Mouse (Mus musculus) liver, postnatal 0 days (tissue): Measurements from ENCODE around the gene Rps19. TPM values are rescaled to one million over a fixed set of nuclear protein-coding genes. Genes with fewer than 3 reads are reported as not detected.
A peak's percentile ranks its signal among the peaks of the same experiment; 100 is the strongest.

Experiments
- ATAC-seq: fragments of 200-750 bp; cut with Nextera tagmentation; 2 replicates; pipeline ENCODE4 v1.8.0; 2017; ENCODE audit warnings: mild to moderate bottlenecking, moderate library complexity
- DNase-seq: peaks from one replicate; pipeline ENCODE4 v3.0.0-alpha.2; 2016
- H3K27ac ChIP-seq: fragments of 300-500 bp; sonication (generic); 2 replicates; pipeline ENCODE4 v1.5.1; 2014; ENCODE audit warnings: antibody characterized with exemption, moderate library complexity, mild to moderate bottlenecking, low read depth
- H3K27me3 ChIP-seq: fragments of 300-500 bp; sonication (generic); 2 replicates; pipeline ENCODE4 v1.6.1; 2014; ENCODE audit warnings: low read length, control low read depth, mixed read lengths; ENCODE audit not compliant: insufficient read depth
- H3K36me3 ChIP-seq: fragments of 300-500 bp; sonication (generic); replicated peaks from 2 replicates; pipeline ENCODE4 v1.6.1; 2014; ENCODE audit warnings: mild to moderate bottlenecking, control low read depth, low read length, moderate library complexity, mixed read lengths; ENCODE audit not compliant: insufficient read depth
- H3K4me1 ChIP-seq: fragments of 300-500 bp; sonication (generic); 2 replicates; pipeline ENCODE4 v1.6.1; 2014; ENCODE audit warnings: antibody characterized with exemption, mild to moderate bottlenecking, control low read depth; ENCODE audit not compliant: insufficient read depth
- H3K4me2 ChIP-seq: fragments of 300-500 bp; sonication (generic); 2 replicates; pipeline ENCODE4 v1.6.1; 2014; ENCODE audit warnings: low read depth, mild to moderate bottlenecking, low read length, moderate library complexity, mixed read lengths
- H3K4me3 ChIP-seq: fragments of 300-500 bp; sonication (generic); 2 replicates; pipeline ENCODE4 v1.5.1; 2014; ENCODE audit warnings: low read depth, low read length
- H3K9ac ChIP-seq: fragments of 300-500 bp; sonication (generic); replicated peaks from 2 replicates; pipeline ENCODE4 v1.6.1; 2014; ENCODE audit warnings: mild to moderate bottlenecking, moderate library complexity
- H3K9me3 ChIP-seq: fragments of 300-500 bp; sonication (generic); 2 replicates; pipeline ENCODE4 v1.6.1; 2016; ENCODE audit warnings: mild to moderate bottlenecking, control low read depth, low read length, mixed read lengths
- CTCF ChIP-seq: sonication (generic); IDR thresholded peaks from 2 replicates; pipeline ENCODE4 v1.5.1; 2016; ENCODE audit warnings: antibody characterized with exemption, low read depth
- EP300 ChIP-seq: IDR thresholded peaks from 2 replicates; pipeline ENCODE4 v1.6.1; 2016; ENCODE audit warnings: antibody characterized with exemption, low read depth, mild to moderate bottlenecking
- WGBS: fragments of 180-500 bp; shearing (Covaris S2); extraction: QIAGEN DNeasy Blood & Tissue Kit; methylation state at CpG from one replicate; pipeline ENCODE4 v1.1.7; 2014; ENCODE audit not compliant: insufficient replicate concordance; 5-methylcytosine and 5-hydroxymethylcytosine counted together
- polyA plus RNA-seq: library from polyadenylated mRNA; unstranded; fragments of >200 nt; fragmentation: Nextera tagmentation; extraction: Ambion mirVana; gene quantifications from 2 replicates; pipeline ENCODE4 v1.2.1, GENCODE M21; 2015

Rps19 gene
- polyA plus RNA-seq, 1 experiment from 2014 or later, result 1,140 TPM

GRCm38 (mm10) chr7:24852557-24853232, 31.5 kb upstream of the Rps19 start:
- peak overlapping the region; percentile 67 for H3K4me2 ChIP-seq
- no peaks in the 10 kb centered on the region for H3K9me3 ChIP-seq
- no peaks in the 10 kb centered on the region for H3K36me3 ChIP-seq
- DNase-seq, result peak; percentile 73
- H3K27me3 ChIP-seq, result no peaks in the 10 kb centered on the region
- H3K9ac ChIP-seq, result peak overlapping the region; percentile 33; the same call in 1 of the 2 replicates
- H3K4me3 ChIP-seq, result peak overlapping the region; percentile 26
- peak; percentile 94 for TF ChIP-seq EP300
- TF ChIP-seq CTCF, result no peak
- peak overlapping the region; percentile 95 for H3K27ac ChIP-seq
- ATAC-seq, result peak; percentile 94
- 45% methylated on average over 8 of the region's 8 CpGs for WGBS
- H3K4me1 ChIP-seq, result peaks cover 31% of the 10 kb centered on the region

GRCm38 (mm10) chr7:24853233-24853563, 31.0 kb upstream of the Rps19 start:
- no peaks in the 10 kb centered on the region for H3K36me3 ChIP-seq
- no peaks in the 10 kb centered on the region for H3K27me3 ChIP-seq
- TF ChIP-seq CTCF (no peak), EP300 (no peak)
- no peaks in the 10 kb centered on the region for H3K9me3 ChIP-seq
- H3K4me2 ChIP-seq, result peak overlapping the region; percentile 67
- DNase-seq, result no peak
- peak; percentile 61 for ATAC-seq
- no peak overlapping the region for H3K4me3 ChIP-seq
- H3K9ac ChIP-seq, result peak overlapping the region; percentile 33
- peaks cover 33% of the 10 kb centered on the region for H3K4me1 ChIP-seq
- peak overlapping the region; percentile 95 for H3K27ac ChIP-seq

GRCm38 (mm10) chr7:24853695-24854094, 30.5 kb upstream of the Rps19 start:
- no peaks in the 10 kb centered on the region for H3K36me3 ChIP-seq
- peaks cover 33% of the 10 kb centered on the region for H3K4me1 ChIP-seq
- ATAC-seq (no peak), DNase-seq (no peak)
- no peaks in the 10 kb centered on the region for H3K9me3 ChIP-seq
- peak overlapping the region; percentile 95 for H3K27ac ChIP-seq
- TF ChIP-seq EP300 (no peak), CTCF (no peak)
- peak overlapping the region; percentile 33 for H3K9ac ChIP-seq
- peak overlapping the region; percentile 67; the same call in 1 of the 2 replicates for H3K4me2 ChIP-seq
- no peaks in the 10 kb centered on the region for H3K27me3 ChIP-seq
- no peak overlapping the region for H3K4me3 ChIP-seq
- 51% methylated on average over 7 of the region's 7 CpGs for WGBS

GRCm38 (mm10) chr7:24856460-24857120, 27.6 kb upstream of the Rps19 start:
- Histone ChIP-seq H3K27me3 (no peaks in the 10 kb centered on the region), H3K4me1 (peaks cover 35% of the 10 kb centered on the region), H3K36me3 (no peaks in the 10 kb centered on the region), H3K4me3 (no peak overlapping the region), H3K4me2 (no peak overlapping the region), H3K9ac (no peak overlapping the region), H3K9me3 (no peaks in the 10 kb centered on the region), H3K27ac (no peak overlapping the region)
- DNase-seq (no peak), ATAC-seq (no peak)
- no peak for TF ChIP-seq CTCF
- TF ChIP-seq EP300, result no peak
- 50% methylated on average over 6 of the region's 6 CpGs for WGBS

GRCm38 (mm10) chr7:24859234-24859633, 24.9 kb upstream of the Rps19 start:
- peak overlapping the region; percentile 40 for H3K9ac ChIP-seq

GRCm38 (mm10) chr7:24861913-24862312, 22.3 kb upstream of the Rps19 start, which contains the start of gene Gm9844:
Gene Gm9844, plus strand, starts transcription at chr7:24862213.
- Histone ChIP-seq H3K36me3 (no peaks in the 10 kb centered on the region), H3K9ac (no peak within 1 kb of the TSS), H3K4me2 (no peak within 1 kb of the TSS), H3K9me3 (no peaks in the 10 kb centered on the region), H3K27ac (no peak within 1 kb of the TSS), H3K27me3 (no peaks in the 10 kb centered on the region), H3K4me1 (peaks cover 12% of the 10 kb centered on the region), H3K4me3 (no peak within 1 kb of the TSS)
- TF ChIP-seq EP300, result no peak
- 80% methylated on average over 7 of the region's 7 CpGs for WGBS
- ATAC-seq (no peak), DNase-seq (no peak)

More at GRCm38 (mm10) chr7:24859234-24859633, 24.9 kb upstream of the Rps19 start:
- peak; percentile 57 for DNase-seq
- peak overlapping the region; percentile 79 for H3K27ac ChIP-seq
- no peaks in the 10 kb centered on the region for H3K36me3 ChIP-seq
- H3K4me2 ChIP-seq, result peak overlapping the region; percentile 38; the same call in 1 of the 2 replicates
- TF ChIP-seq EP300 (peak; percentile 84), CTCF (no peak)
- H3K4me1 ChIP-seq, result peaks cover 18% of the 10 kb centered on the region
- H3K9me3 ChIP-seq, result no peaks in the 10 kb centered on the region
- WGBS, result 47% methylated on average over 5 of the region's 5 CpGs
- H3K4me3 ChIP-seq, result no peak overlapping the region
- no peaks in the 10 kb centered on the region for H3K27me3 ChIP-seq
- peak; percentile 99 for ATAC-seq
